Mouse (Mus musculus) left cerebral cortex, postnatal 25 days (tissue): ENCODE results near the gene Pde4d. TPM values are rescaled to one million over a fixed set of nuclear protein-coding genes. Genes with fewer than 3 reads are reported as not detected.
A peak's percentile ranks its signal among the peaks of the same experiment; 100 is the strongest.

Source experiments
- DNase-seq, 2 experiments: peaks; one replicate each; pipeline ENCODE4 v3.0.0; 2022; ENCODE audit warnings: low spot score in 2 of 2, mixed read lengths in 1 of 2
- intact Hi-C: fragments of 180-260 bp; cut with DNase I; formaldehyde crosslinking; loops from one replicate; pipeline ENCODE4 v1.15.1; 2025
- total RNA-seq, 2 experiments: library from RNA; stranded (reverse); gene quantifications; 2 replicates each; pipeline ENCODE4 v1.2.3; 2021

Pde4d gene
- total RNA-seq, 2 experiments from 2014 or later = 108 to 116 TPM

DNA sequence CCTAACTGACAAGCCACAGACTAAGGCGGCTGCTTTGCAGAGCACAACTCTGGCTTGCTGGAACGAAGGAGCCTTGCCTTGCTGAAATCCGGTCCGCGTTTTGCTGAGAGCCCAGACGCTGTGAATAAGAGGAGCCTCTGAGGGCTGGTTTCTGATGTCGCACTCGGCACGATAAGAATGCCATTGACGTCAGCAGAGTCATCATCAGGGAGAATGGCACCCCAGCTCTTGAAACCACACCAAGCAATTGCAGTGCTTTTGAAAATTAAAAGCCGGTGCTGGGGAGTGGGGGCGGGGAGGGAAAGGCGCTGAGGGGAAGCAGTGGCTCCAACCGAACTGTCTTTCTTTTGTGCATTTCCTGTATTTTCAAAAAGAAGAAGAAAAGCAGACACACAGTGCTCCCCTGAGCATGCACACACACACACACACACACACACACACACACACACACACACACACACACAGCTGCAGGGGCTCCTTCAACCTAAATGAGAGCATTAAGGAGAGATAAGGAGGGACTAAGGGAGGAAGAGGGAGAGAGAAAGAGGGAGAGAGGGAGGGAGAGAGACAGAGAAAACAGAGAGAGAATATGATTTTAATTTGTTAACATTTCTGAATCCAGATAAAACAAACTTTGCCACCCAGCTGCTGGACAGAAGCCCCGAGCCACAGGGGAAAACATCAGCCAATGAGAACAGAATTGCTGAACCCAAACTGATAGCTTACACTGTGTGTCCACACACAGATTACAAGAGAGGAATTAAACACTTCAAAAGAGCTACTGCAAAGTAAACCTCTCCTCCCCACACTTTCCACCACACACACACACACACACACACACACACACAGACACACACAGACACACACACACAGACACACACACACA is 1372.9 kb downstream of the Pde4d start:
- DNase-seq = peak; percentile 93 to 98
- intact Hi-C loops = loop anchor here (5.0 kb wide), 2 partner anchors 80 to 380 kb away; no protein-coding TSS in a partner anchor

DNA sequence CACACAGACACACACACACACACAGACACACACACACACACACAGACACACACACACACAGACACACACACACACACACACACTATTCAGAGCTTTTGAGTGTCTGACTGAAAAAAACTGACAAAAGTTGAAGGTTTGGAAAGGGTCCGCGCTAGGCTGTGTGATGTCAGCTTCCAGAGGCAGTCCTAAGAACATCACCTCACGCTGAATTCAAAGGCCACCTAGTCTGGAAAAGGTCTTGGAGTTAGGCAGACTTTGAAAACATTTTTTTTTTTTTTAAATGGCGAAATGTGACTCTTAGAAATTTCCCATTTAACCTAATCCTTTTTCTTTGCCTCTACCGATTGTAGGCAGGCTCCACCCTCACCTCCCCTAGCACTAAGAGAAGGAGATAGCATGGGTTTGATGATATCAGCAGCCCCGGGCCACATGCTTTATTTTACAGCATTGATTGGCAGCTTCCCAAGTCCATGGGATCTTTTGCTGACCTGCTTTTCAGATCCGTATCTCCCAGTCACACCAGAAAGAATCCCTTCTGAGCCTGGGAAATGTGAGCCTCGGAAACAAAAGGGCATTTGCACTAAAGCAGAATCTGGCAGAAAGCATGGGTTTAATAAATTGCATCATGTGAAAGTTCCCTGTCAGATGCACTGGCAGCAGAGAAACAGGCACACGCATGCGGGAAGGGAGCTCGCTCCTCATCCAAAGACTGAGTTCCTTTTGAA is 1373.7 kb downstream of the Pde4d start:
- DNase-seq = peak; percentile 18 to 41
- intact Hi-C loops = loop anchor here (5.0 kb wide), 2 partner anchors 79 to 381 kb away; no protein-coding TSS in a partner anchor

DNA sequence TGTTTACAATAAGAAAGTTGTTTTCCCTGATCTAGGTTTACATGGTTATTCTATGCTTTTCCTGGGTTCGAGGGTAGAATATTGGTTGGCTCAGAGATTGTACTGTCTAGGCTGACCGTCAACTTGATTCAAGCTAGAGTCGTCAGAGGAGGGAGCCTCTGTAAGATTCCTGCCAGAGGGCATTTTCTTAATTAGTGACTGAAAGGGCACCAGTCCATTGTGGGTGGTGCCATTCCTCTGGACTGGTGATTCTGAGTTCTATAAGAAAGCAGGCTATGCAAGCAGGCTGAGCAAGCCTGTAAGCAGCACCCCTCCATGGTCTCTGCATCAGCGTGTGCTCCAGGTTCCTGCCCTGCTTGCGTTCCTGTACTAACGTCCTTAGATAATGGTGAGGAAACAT is 1376.1 kb downstream of the Pde4d start:
- intact Hi-C loops = no loop called here
- no peak for DNase-seq

DNA sequence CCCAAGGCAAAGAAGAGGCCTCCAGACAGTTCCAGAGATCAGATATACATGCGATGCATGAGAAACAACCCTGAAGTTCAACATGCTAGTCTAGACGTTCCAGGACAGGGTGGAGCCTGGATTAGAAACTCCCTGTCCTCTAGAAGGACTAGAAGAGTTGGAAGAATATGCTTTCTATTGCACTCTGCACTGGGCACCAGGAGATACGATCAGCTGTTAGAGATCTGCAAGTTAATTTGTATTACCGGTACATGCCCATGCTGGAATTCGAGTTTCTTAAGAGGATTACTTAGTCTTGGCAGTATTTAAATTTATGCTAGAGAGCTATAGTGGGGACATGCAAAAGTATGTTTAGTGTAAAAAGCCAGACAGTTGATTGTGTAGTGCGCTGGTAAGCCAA is 1377.6 kb downstream of the Pde4d start:
- no peak for DNase-seq
- intact Hi-C loops = no loop called here

DNA sequence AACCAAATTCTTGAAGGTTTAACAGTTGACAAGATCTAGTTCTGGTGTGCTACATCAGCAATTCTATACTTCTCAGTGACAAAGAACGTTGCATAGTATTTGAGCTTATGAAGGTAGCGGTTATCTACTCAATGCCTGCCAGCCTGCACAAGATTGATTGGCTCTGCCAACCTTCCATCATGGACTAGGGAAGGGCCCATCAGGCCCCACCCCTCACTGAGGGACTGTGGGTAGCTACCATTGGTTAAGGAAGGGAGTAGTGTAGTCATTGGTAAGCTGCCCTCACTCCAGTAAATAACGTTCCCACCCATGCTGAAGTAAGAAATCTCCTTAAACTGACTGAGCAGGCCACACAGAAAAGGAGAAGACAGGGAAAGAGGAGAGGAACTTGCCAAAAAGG is 1378.2 kb downstream of the Pde4d start:
- intact Hi-C loops = no loop called here
- no peak for DNase-seq

DNA sequence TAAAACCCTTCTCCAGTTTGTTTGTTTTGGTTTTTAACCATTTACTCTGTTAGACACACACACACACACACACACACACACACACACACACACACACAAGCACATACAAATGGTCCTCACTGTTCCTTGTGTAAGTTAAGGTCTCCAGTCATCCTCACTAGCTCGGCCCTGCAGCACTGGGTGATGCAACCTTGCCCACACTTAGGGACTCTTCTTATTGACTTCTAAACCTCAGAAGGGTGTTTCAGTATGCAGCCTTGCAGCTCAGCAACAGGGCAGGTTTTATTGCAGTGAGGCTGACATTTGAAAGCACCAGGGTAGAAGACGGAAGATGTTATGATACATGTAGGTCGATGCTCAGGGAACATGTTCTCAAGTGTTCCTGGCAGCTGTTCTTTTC is 1379.7 kb downstream of the Pde4d start:
- intact Hi-C loops = no loop called here
- DNase-seq = no peak

DNA sequence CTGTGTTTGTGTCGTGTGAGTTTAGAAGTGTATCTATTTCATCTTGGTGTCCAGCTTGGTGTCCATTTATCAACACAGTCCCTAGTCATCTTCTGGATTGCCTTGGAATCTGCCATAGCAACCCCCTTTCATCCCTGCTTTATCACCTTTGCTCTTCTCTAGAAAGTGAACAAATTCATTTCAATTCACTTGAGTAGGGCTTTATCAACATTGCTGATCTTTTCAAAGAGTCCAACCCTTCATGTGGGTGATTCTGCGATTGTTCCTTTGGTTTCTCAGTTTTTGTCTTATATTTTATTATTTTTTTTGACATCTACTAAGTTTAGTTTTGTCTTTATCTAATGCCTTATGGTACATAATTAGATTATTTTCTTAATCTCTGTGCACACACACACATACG is 1385.2 kb downstream of the Pde4d start:
- intact Hi-C loops = loop anchor here (5.0 kb wide), 1 partner anchor 67 kb away; no protein-coding TSS in a partner anchor
- DNase-seq = no peak

DNA sequence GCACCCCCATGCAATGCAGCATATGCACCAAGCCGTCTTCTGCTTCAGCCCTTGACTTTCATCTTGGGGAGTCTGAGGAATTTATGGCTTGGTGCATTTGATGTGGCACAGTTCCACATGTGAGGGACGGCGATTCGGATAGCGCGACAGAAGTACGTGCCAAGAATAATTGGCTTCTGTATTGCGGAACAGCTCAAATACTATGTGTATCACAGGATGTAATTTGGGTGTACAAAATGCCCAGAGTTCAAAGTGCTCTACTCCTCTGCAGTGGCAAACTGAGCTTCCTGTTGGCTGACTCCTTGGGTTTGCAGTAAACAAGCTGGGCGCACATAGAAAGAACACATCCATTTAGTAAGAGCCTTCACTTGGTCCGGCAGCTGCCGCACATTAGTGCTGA is 1387.7 kb downstream of the Pde4d start:
- intact Hi-C loops = loop anchor here (5.0 kb wide), 1 partner anchor 65 kb away; no protein-coding TSS in a partner anchor
- DNase-seq = peak in 1 of 2 experiments; percentile 8

DNA sequence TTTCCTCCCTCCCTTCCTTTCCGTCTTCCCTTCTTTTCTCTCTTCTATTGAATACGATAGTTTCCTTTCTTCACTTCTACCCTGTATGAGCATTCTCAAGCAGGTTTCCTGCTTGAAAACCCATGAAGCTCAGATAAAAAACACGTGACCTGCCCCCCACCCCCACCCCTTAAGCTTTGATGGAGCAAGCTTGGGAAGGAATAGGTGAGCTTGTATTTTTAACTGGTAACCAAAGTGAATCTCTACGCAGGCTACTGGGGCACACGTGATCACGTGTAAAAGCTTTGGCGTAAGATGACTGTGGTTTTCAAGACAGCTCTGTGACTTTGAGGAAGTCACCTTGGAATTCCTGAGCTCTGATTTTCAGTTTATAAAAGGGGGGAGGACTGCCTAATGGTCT is 1388.2 kb downstream of the Pde4d start:
- intact Hi-C loops = loop anchor here (5.0 kb wide), 1 partner anchor 64 kb away; no protein-coding TSS in a partner anchor
- DNase-seq = no peak

DNA sequence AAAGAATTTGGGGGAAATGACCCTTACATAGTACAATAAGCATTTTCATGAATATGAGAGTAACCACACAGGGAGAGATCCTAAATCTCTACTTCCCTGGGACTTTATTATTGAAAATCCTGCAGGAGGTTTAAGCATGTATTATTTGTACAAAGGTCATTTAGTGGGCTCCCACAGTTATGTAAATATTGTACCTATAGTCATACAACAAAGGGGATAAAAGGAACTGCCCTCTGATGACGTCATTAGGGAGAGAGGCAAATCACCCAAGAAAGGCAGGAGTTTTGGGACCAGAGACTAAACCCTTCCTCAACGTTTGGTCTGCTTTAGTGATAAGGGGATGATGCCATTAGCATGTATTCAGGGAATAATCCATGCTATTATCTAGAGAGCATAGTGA is 1390.5 kb downstream of the Pde4d start:
- intact Hi-C loops = no loop called here
- DNase-seq = no peak

DNA sequence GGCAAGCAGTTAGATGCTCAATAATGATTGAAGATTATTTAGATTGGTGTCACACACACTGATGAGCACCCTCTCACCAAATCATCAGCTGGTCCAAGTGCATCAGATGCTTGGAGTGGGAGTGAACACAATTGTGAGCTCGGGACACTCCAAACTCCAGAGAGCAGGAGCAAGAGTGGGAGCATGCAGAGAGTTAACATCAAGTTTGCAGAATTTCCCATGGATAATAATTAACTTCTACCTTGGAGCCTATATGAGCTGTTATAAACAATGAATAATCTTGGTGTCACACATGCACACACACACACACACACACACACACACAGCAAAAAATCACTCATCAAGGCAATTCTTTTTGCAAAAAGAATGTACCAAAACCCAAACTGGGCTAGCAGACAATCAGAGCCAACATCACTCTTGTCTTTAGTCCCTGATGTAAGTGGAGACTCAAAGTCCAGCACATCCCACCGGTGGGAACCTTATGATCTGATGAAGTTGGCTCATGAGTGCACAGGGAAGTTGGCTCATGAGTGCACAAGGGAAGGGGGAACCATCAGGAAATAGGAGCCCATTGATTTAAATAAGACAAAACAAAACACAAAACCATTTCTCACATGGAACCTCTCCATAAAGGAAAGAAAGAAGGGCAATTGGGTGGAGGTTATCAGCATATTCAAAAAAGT is 1391.5 kb downstream of the Pde4d start:
- intact Hi-C loops = no loop called here
- DNase-seq = no peak

DNA sequence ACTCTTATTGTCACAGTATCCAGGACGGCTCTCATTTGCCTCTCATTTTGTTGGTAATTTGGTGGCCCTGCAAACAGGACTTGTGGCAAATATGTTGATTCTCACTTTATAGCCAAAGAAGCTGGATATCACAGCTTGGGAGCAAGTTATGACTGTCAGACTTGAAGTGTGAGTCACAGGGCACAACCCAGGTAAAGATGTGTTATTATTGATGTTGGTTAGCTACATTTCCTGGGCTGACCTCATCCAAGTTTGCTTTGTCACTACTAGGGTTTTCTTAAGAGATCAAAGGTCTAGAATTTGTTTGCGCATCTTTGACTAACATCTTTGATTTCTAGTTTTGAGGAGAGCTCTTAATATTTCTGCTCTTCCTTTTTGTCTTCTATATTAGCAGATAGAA is 1393.2 kb downstream of the Pde4d start:
- no peak for DNase-seq
- intact Hi-C loops = no loop called here

DNA sequence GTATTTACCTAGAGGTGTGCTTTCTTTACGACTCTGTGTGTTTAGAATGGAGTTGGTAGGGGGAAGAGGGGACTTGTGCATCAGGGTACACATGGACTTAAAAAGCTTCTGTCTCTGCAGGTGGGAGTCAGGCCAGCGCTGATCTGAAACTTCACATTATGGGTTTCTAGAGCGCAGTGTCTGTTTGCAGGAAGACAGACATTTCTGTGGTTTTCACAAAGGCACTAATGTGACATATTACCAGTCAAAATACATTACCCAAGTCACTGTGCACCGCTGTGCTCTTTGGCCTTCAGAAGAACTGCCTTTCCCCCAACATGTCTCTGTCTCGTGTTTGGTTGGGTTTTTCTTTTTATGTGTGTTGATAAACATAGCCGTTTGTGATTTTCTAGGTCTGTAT is 1395.1 kb downstream of the Pde4d start:
- intact Hi-C loops = no loop called here
- no peak for DNase-seq

DNA sequence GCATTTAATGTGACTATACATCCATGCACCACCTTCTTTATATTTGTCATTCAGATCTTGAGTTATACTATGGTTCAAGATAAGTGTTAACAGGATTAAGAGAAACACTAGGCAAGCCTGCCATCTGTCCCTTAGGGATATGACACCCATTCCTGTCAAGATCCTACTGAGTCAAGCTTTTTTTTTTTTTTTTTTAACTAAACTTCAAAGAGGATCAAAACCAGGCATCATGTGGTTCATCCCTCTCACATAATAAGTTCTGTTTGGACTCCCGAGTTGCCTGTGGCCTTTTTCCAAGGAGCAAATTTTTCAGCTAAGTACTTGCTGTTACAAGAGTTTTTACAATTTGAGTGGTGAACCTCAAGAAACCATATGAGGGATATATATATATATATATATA is 1414.1 kb downstream of the Pde4d start:
- no peak for DNase-seq
- intact Hi-C loops = no loop called here

DNA sequence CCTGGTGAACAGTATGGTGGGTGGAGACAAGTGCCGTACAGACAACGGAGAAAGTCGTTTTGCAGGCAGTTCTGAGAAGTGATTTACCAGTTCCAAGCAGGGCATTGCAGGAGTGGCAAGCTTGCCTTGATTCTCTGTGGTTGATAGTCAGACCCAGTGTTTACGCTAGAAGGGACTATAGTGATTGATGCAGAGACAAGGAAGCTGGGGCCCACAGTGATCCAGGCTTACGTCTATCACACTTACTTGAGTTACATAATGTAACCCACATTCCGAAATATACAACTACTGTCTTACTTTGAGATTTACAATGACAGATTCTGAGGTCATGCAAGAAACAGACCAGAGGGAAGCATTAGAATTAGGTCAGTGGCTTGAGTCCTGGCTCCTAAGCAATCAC is 1414.6 kb downstream of the Pde4d start:
- no peak for DNase-seq
- intact Hi-C loops = no loop called here

DNA sequence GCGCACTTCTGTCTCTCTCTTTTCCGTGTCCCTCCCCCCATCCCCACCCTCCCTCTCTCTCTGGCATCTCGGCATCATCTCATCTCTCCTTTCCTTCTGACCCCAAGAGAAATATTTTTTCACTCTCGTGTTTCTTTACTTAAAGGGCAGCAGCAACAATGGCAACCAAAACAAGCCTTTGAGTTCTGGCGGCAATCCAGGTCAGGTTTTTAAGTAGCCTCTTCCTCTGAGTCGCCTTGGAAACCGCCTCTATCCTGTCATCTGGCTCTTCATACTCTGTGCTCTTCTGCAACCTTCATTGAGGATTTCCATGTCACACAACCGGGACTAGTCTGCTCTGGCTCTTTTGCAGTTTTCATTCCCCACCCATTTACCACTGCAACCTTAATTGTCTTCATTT is 1430.6 kb downstream of the Pde4d start:
- intact Hi-C loops = no loop called here
- no peak for DNase-seq

DNA sequence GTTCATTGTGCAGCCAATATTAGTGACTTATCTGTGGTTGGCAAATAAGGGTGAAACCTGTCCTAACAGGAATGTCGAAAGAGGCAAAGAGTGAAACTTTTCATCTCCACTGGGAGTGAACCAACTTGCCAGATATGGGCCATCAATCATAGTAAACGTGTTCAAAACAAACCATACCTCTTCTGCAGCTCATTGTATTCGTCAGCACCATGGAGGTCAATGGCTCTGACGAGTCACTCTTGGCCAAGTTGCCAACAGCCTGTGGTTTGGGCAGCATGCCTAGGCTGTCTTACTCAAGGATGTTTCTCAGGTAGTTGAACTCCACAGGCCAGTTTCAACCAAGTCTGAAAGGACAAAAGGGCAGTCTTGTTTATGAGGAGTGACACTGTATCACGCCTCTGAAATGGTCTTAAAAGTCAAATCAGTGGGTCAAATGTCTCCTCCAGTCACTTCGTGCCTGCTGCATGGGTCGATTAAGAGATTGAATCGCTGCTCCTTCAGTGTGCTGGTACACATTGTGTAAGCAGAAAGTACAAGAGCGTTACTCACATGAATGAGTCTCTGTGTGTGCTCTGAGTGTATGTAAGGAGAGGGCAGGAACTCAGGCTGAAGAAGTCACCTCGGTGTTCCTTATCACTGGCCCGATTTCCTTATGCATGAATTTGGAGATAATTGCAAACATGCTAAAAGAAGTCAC is 1431.6 kb downstream of the Pde4d start:
- intact Hi-C loops = no loop called here
- DNase-seq = no peak

DNA sequence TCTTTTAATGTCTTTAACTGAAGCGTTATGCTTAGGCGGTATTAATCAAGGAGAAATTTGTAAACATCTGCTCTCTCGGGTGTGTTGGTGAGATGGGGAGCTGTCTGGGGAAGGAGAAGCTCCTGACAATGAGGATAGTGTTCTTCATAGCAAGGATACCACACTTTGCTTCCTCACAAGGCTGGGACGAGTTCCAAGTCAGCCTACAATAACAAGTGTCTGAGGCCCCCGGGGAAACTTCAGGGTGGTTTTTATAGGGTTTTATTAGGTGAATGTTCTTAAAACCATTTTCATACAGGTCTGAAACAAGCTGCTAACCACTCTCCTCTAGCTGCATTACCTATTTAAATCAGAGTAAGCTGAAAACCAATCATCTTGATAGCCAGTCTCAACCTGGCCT is 1433.9 kb downstream of the Pde4d start:
- intact Hi-C loops = no loop called here
- DNase-seq = no peak

DNA sequence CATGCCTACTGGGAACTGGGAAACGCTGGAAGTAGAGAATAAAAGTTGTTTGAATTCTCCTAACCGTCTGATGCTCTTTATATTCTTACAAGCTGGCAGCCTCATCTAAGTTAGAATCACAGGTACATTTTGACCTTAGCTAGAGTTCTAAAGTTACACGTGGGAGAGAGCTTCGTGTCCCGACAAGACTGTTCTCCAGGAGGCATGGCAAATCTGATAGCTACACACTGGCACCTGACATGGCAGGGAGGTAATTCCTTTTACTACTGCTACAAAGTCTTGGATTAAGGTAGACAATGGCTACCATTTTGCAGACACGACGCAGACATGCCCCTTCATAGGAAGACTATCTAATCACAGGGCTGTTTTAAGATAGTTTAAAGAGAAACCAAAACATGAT is 1435.1 kb downstream of the Pde4d start:
- intact Hi-C loops = no loop called here

DNA sequence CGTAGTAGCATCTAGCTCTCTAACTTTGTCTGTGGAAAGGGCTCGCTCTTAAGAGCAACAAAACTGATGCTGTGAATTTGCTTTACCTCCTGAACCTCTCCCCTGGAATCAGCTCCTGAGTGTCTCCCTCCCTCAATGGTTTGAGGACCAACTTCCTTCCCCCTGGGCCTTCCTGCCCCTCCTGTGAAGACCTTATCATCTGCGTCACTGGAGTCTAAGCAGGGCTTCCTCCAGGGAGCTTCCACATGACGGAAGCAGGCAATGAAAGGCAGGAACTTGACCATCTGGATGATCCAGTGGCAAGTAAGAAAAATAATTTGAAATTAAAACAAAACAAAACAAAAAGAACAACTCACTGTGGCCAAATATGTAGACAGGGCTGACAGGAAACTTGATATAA is 1438.5 kb downstream of the Pde4d start:
- intact Hi-C loops = no loop called here
- no peak for DNase-seq

More for the DNA sequence above, 1435.1 kb downstream of the Pde4d start:
- DNase-seq = no peak
